Mouse (Mus musculus): ENCODE data around the gene Depdc5.
"Not testable (repeated sequence)": the region's sequence is repeated elsewhere in the genome, so short reads cannot be mapped to it uniquely, and the experiment has no call there.

Depdc5 gene

DNA sequence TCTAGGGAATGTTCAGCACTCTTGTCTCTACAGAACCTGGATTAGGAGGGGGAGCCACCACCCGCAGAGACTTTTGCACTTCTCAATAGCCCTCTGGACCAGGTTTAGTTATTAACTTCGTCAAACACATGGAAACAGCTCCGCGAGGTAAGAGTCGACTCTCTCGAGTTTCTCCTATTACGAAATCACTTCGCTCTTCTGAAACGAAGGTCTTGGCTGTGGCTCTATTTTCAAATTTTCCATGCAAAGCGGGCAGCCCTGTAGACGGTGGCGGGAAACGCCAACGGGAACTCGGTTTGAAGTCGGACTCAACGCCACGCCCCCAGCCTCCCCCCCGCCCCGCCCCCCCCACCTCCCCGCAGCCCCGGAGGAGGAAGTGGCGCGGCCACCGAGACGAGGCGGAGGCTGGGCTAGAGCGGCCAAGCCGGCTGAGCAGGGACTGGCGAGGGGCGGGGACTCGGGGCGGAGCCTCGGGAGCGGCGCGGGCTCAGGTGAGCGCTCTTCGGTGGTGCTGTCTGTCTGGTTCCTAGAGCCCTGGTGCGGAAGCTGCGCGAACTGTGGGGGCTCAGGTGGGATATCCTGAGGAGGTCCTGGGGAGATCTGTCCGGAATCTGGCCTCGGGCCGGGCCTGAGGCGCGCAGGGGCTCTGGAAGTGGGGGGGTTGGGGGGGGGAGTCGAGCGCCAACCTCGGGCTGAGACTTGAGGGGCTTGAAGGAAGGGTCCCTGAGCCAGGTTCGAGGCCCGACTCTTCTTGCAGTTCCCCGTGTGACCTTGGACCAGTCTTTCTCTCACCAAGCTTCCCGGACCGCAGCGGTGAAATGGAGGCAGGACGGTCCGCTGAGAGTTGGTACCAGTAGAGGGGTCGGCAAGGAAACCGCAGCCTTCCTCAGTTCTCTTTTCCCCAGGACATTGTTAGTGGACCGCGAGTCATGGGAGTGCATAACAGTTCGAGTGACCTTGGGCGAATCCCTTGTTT is at the start of gene Depdc5:
Depdc5 (plus strand) TSS at position 449 of the 976 bp plus-strand sequence.
- DNase-seq (ENCODE audit: low spot score in 2 of 2) = peak; percentile 82 to 88

DNA sequence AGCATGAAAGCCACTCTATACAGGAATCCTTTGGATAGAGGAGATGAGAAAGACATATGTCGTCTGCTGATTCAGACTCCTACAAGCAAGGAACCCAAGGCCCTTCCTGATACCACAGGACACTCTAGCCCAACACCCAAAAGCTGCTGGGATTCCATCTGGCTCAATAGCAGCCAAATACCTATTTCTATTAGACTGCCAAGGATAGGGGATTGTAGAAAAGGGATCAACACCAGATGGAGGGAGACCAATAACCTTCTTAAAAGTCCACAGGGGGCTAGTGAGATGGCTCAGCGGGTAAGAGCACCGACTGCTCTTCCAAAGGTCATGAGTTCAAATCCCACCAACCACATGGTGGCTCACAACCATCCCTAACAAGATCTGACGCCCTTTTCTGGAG is 48.1 kb upstream of the Depdc5 start:
- no peak for DNase-seq (ENCODE audit: low spot score in 2 of 2)

DNA sequence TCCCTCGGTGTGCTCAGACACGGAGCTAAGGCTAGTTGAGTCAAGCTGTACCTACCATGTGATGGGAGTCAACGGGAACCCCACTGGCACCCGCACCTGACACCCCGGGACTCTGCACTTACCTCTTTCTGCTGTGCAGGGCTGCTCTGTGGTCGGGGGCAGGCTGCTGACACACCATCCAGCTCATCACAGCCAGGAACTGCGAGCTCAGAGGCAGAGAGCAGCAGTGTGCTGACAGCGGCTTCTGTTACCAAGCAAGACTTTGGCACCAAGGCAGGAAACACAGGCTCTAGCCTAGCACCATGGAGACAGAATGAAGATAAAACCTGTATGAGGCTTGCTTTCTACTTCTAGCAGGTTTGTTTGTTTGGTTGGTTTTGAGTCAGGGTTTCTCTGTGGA is 43.0 kb upstream of the Depdc5 start:
- DNase-seq (ENCODE audit: low spot score in 2 of 2) = no peak

DNA sequence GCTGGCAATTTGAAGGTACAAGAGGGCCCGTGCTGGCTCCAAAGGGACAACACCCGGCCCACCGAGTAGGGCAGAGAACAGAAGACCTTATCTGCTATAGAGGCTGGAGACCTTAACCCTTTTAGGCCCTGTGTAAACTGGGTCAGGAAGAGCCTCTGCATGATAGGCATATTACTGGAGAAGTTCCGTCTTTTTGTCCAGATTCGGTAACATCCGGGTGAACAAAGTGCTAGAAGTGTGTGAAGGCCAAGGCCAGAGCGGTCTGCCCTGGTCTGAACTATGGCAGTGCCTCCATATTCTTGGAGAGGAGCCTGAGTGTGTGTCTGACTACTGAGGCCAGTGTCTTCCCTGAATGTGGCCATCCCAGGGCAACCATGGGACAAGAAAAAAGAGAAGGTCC is 36.5 kb upstream of the Depdc5 start, which contains the start of gene Gm20671:
Gm20671 (minus strand) TSS at position 101 of the 400 bp plus-strand sequence.
- DNase-seq (ENCODE audit: low spot score in 2 of 2) = no peak

DNA sequence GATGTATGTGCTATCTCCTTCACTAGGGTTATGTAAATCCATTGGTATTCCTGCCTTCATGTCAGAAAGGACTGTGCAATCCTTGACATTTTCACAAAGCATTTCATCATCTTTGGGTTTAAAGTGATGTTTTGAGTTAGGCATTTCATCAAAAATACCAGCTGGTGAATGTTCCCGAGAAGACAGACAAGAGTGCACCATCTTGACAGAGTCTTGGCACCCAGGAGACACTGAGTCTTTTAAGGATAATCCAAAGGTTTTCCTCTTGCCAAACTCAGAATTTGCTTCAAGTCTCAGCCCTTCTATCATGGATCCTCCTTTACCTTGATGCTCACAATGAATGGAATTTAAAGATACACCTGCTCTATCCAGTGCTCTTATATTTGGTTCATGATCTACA is 34.7 kb upstream of the Depdc5 start:
- DNase-seq (ENCODE audit: low spot score in 2 of 2) = not testable (repeated sequence)

DNA sequence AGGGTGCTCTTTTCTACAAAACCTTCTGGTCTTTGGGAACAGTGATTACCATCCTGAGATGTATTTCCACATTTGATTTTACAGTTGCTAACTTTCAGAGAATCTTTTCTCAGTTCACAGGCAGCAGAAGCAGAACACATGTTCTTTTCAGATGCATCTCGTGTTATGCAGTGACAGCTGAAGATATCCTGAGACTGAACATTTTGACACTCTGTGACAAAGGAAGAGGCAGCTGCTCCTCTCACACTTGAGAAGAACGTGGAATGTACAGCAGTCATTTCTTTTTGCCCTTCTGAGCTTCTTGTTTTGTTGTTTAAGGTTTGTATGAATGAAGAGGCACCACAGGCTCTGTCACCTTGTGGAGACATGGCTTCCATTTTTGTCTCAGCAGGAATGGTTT is 33.4 kb upstream of the Depdc5 start:
- no peak for DNase-seq (ENCODE audit: low spot score in 2 of 2)

DNA sequence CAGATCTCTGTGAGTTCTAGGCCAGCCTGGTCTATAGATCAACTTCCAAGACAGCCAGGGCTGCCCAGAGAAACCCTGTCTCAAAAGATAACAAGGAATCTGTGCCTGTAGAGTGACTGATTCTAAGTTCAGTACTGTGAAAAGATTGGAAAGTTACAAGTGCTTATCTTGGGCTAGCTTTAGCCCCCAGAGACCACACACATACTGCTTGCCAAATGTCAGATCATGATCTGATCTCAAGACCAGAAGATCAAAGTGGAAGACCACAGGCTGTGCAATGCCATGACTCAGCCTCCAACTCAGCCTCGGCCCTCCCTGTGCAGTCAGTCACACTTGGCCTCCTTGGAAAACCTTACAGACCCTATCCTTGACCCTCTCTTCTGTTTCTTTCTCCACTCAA is 29.0 kb upstream of the Depdc5 start:
- no peak for DNase-seq (ENCODE audit: low spot score in 2 of 2)

DNA sequence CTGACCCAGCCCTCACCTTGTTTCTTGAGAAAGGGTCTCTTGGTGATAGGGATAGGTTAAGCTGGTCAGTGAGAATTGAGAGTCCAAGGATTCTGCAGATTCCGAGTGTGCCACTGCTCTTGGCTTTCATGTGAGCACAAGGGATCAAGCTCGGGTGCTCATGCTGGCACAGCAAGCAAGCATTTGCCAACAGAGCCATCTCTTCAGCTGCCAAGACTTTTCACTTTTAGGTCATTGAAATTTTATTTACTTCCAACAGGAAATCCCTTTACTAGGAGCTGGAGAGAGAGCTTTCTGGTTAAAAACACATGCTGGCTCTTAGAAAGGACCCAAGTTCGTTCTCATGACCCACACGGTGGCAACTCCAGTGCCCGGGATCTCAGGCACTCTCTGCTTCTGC is 26.5 kb upstream of the Depdc5 start:
- DNase-seq (ENCODE audit: low spot score in 2 of 2) = no peak

DNA sequence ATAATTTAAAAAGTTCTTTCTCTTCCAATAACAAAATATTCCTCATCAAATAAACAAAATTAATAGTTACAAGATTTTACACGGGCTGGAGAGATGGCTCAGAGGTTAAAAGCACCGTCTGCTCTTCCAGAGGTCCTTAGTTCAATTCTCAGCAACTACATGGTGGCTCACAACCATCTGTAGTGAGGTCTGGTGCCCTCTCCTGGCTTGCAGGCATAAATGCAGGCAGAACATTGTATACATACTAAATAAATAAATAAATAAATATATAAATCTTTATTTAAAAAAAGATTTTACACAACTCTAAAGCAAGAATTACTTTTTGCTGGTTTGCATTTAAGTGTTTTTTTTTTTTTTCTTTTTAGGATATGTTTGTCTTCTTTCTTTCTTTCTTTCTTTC is 23.5 kb upstream of the Depdc5 start:
- no peak for DNase-seq (ENCODE audit: low spot score in 2 of 2)

DNA sequence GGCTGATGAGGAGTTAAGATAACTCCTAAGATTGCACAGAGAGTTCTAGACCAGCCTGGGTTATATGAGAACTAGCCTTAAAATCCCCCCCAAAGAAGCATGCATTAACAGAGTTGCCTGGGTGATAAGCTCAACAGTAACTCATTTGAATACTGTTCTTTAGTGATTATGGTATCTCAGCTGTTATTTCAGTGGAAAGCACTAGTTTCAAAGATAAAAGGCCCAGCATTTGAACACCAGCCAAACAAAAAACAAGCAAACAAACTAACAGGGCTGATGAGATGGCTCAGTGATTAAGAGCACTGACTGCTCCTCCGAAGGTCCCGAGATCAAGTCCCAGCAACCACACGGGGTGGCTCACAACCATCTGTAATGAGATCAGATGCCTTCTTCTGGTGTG is 14.3 kb upstream of the Depdc5 start:
- no peak for DNase-seq (ENCODE audit: low spot score in 2 of 2)

DNA sequence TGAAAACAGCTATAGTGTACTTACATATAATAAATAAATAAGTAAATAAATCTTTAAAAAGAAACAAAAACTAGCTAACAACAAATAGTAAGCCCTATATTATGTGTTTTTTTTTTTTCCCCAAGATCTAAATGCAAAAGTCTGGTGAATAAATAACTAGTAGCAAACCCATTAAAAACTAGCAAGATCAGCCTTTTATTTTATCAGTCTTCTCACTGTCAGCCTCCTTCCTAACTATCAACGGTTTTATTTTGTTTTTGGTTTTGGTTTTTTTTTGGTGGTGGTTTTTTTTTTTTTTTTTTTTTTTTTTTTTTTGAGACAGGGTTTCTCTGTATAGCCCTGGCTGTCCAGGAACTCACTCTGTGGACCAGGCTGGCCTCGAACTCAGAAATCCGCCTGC is 13.9 kb upstream of the Depdc5 start:
- not testable (repeated sequence) for DNase-seq (ENCODE audit: low spot score in 2 of 2)

DNA sequence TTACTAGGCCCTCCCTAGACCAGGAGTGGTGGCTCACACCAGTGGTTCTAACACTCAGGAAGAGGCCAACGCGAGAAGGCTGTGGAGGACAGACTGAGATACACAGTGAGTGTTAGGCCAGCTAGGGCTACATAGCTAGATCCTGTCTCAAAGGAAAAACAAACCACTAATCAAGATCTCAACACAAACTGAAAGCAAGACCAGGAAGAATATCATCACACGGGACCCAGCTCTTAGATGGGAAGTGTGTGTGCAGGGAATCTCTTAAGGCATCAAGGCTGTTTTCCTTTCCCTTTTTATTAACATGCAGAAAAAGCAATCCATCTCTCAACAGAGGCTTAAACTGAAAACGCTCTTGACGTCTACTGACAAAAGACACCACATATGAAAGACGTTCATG is 11.5 kb upstream of the Depdc5 start:
- DNase-seq (ENCODE audit: low spot score in 2 of 2) = no peak

DNA sequence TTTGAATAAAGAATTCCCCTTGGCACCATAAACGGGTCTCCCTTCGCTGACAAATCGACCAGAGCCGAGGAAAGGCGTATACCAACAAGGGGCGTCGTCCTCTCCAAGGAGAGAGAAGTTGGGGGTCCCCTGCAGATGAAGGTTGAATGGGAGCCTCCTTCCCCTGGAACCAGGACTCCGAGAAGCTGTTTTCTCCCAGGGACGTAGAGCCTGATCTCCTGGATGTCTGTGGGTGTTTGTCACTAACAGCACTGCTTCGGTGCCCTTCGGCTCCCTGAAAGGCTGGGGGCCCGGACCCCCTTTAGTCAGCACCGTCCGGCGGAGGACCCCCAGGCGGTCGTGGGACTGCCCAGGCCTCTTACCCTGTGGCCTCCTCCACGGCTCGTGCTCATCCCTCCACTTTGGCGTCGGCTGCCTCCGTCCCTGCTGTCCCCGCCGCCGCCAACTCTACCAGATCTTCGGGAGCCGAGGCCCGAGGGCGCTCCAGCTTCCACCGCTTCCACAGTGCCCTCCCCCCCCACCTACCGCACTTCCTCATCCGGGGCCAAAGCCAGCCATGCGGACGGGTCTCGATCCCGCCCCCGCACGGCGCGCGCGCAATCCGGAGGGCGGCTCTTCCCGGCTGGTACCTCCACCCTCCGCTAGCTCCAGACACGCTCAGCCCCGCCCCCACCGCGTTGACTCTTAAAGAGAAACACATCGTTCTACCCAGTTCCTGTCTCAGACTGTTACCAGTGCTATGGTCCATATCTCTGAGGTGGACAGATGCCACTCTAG is 9.6 kb upstream of the Depdc5 start, which contains the start of gene Prr14l:
Prr14l (minus strand) TSS at position 526 of the 777 bp plus-strand sequence.
- peak; percentile 98 to 99 for DNase-seq (ENCODE audit: low spot score in 2 of 2)

DNA sequence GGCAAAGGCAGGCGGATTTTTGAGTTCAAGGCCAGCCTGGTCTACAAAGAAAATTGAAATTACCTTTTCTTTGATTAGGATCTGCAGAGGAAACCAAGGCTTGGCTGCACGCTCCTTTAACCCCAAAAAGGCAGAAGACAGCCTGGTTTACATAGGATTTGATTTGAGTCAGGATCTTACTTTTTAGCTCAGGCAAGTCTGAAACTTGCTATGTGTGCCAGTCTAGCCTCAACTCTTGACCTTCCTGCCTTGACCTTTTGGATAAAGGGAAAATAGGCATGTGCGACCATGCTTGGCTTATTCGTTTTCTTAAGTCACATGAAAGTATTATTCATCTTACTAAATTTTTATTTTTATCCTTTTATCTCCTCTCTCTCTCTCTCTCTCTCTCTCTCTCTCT is 8.7 kb upstream of the Depdc5 start:
- DNase-seq (ENCODE audit: low spot score in 2 of 2) = no peak

DNA sequence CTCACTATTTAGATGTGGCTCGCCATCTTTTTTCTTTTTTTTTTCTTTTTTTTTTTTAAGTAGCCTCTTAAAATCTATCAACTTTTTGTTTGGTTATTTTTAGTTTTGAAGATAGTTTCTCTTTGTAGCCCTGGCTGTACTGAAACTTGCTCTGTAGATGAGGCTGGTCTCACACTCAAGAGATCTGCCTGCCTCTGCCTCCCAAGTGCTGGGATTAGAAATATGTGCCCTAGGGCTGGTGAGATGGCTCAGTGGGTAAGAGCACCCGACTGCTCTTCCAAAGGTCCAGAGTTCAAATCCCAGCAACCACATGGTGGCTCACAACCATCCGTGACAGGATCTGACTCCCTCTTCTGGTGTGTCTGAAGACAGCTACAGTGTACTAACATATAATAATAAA is 8.2 kb upstream of the Depdc5 start:
- not testable (repeated sequence) for DNase-seq (ENCODE audit: low spot score in 2 of 2)

DNA sequence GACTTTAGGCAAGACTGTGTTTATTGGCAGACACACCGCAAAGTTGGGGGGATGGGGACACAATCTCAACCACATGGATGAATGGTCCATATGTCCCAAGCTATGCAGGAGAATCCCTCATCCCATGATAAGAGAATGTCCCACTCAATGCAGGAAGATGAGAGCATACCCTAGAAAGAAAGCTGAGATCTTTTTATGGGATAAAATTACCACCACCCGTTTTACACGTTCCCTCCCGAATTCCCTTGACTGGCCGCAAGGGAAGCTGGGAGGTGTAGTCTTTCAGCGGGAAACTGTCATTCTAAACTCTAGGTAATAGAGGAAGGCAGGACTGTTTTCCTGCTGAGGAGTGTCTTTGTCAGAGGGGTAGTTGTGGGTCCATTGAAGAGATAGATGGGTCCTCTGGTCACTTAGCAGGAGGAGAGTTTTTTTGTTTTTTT is 5.7 kb upstream of the Depdc5 start:
- peak in 1 of 2 experiments; percentile 34 for DNase-seq (ENCODE audit: low spot score in 2 of 2)

DNA sequence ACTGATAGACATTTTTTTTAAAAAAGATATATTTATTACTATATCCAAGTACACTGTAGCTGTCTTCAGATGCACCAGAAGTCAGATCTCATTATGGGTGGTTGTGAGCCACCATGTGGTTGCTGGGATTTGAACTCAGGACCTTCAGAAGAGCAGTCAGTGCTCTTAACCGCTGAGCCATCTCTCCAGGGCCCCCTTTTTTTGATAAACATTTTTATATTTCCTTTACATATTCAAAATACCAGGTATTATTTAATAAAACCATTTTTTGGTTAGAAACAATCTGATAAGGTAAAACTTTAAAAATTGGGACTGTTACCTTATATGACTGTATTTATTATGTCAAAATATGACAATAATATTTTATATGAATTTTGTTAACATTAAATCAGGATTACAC is 2.4 kb upstream of the Depdc5 start:
- no peak for DNase-seq (ENCODE audit: low spot score in 2 of 2)

DNA sequence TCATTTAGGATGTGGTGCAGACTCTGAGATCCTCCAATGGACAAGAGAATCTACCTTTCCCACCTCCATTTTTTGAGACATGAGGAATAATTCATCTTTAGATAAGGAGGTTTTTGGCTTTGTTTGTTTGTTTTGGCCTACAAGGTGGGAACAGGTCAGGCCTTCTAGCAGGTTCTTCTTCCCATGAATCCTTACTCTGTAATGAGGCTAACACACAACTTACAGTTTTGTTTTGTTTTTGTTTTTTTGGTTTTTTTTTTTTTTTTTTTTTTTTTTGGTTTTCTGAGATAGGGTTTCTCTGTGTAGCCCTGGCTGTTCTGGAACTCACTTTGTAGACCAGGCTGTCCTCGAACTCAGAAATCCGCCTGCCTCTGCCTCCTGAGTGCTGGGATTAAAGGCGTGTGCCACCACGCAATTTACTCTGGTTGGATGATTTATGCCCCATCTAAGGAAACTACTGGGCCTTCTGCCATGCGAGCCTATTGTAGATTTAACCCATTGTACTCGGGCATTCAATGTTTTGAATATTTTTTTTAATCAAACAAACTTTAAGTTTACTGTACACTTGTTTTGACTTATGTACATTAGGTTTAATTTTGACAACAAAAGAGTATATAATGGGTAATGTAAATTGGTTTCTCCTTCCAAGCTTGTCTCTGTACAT is 900 bp upstream of the Depdc5 start:
- no peak for DNase-seq (ENCODE audit: low spot score in 2 of 2)

DNA sequence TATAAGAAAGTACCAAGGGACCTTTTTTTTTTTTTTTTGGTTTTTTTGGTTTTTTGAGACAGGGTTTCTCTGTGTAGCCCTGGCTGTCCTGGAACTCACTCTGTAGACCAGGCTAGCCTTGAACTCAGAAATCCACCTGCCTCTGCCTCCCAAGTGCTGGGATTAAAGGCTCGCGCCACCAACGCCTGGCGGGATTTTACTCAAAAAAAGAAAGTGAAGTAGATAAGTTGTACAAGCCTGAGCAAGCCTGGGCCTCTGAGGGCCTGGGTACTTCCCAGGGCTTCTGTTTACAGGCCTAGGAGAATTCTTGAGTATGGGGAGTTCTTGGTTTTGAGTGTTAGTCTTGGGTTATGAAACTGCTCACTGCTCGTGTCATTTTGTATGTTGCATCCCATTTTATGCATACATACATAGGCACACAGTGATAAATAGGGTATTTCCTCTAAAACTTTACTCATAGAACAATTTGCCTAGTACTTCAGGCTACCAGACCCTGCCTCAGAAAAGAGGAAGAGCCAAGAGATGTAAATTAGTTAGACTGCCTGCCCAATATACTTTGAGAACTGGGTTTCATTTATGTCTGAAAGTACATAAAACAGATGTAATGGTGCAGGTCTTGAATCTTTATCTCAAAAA is 6.0 kb downstream of the Depdc5 start:
- no peak for DNase-seq (ENCODE audit: low spot score in 2 of 2)

DNA sequence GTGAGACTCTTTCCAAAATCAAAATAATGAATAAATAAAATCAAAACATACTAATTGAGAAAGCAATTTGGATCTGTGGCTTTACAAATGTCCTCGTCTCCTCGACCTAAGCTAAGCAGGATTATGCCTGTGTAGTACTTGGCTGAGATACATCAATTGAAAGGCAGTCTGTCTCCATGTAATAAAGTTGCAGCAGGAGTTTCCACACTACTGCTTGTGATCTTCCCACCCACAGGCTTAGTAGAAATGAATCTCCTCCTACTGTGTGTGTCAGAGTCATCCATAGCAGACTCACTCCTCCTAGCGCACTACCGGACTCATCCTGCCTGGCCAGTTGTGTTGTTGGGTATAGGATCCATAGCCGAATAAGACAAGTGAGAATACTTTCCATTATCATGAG is 8.8 kb downstream of the Depdc5 start:
- no peak for DNase-seq (ENCODE audit: low spot score in 2 of 2)

DNA sequence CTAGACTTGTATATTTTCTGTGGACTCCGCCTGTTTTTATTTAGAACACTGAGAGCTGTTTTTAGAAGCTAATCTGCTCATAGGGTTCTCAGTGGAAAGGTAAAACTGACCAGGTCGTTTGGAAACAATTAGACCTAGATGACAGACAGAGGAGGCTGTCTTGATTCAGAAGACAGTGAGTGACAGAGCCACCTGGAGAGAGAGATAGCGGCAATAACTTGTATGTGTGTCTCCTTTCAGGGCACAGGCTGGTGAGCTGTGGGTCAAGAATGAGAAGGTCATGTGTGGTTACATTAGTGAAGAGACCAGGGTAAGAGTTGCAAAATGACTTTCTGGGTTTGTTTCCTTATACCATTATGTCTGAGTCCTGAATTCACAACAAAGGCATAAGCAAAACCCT is 23.2 kb downstream of the Depdc5 start:
- DNase-seq (ENCODE audit: low spot score in 2 of 2) = no peak

DNA sequence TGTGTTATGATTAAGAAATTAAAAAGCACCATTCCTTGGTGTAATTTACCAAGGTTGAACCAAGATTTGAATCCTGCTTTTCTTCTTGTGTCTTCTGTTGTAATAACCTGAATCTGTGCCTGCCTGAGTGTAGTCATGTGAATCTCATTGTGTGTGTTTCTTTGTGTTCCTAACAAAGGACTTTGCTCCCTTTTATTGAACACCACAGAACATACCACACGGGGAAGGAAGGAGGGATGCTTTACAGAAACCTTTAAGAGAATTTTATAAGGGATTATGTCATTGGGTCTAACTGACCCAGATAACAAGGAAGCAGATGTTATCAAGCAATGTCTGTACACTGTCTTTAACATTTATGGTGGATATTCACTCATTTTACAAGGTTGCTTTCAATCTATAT is 44.0 kb downstream of the Depdc5 start:
- no peak for DNase-seq (ENCODE audit: low spot score in 2 of 2)
